Mouse (Mus musculus) intestine, postnatal 0 days (tissue): ENCODE results near the gene Cxcl14. TPM values are rescaled to one million over a fixed set of nuclear protein-coding genes. Genes with fewer than 3 reads are reported as not detected.
A peak's percentile ranks its signal among the peaks of the same experiment; 100 is the strongest.

Experiments used
- ATAC-seq: fragments of 200-750 bp; cut with Nextera tagmentation; 2 replicates; pipeline ENCODE4 v1.8.0; 2017; ENCODE audit warnings: mild to moderate bottlenecking, moderate TSS enrichment, moderate library complexity
- H3K27ac ChIP-seq: fragments of 300-500 bp; sonication (generic); 2 replicates; pipeline ENCODE4 v1.5.1; 2014; ENCODE audit warnings: mild to moderate bottlenecking, low read depth, low read length, moderate library complexity
- H3K27me3 ChIP-seq: fragments of 300-500 bp; sonication (generic); replicated peaks from 2 replicates; pipeline ENCODE4 v1.6.1; 2014; ENCODE audit warnings: low read length, mixed read lengths; ENCODE audit not compliant: control insufficient read depth, insufficient read depth
- H3K36me3 ChIP-seq: fragments of 300-500 bp; sonication (generic); 2 replicates; pipeline ENCODE4 v1.6.1; 2014; ENCODE audit warnings: mild to moderate bottlenecking, moderate library complexity; ENCODE audit not compliant: control insufficient read depth, insufficient read depth
- H3K4me1 ChIP-seq: fragments of 300-500 bp; sonication (generic); replicated peaks from 2 replicates; pipeline ENCODE4 v1.6.1; 2014; ENCODE audit warnings: antibody characterized with exemption, low read length, mixed read lengths; ENCODE audit not compliant: control insufficient read depth, insufficient read depth
- H3K4me2 ChIP-seq: fragments of 300-500 bp; sonication (generic); replicated peaks from 2 replicates; pipeline ENCODE4 v1.6.1; 2014; ENCODE audit warnings: low read depth, mild to moderate bottlenecking, moderate library complexity
- H3K4me3 ChIP-seq: fragments of 300-500 bp; sonication (generic); 2 replicates; pipeline ENCODE4 v1.5.1; 2014; ENCODE audit warnings: low read depth, low read length
- H3K9ac ChIP-seq: fragments of 300-500 bp; sonication (generic); 2 replicates; pipeline ENCODE4 v1.6.1; 2014; ENCODE audit warnings: mild to moderate bottlenecking, low read depth, low read length
- H3K9me3 ChIP-seq: fragments of 300-500 bp; sonication (generic); 2 replicates; pipeline ENCODE4 v1.6.1; 2016; ENCODE audit warnings: mixed run types; ENCODE audit not compliant: control insufficient read depth
- CTCF ChIP-seq: sonication (generic); IDR thresholded peaks from 2 replicates; pipeline ENCODE4 v1.5.1; 2016; ENCODE audit warnings: low read depth, mild to moderate bottlenecking, control low read depth, antibody characterized with exemption, moderate library complexity
- WGBS: fragments of 180-500 bp; shearing (Covaris S2); extraction: QIAGEN DNeasy Blood & Tissue Kit; methylation state at CpG from one replicate; pipeline ENCODE4 v1.1.7; 2014; 5-methylcytosine and 5-hydroxymethylcytosine counted together
- polyA plus RNA-seq: library from polyadenylated mRNA; unstranded; fragments of >200 nt; fragmentation: Nextera tagmentation; extraction: Ambion mirVana; gene quantifications from 2 replicates; pipeline ENCODE4 v1.2.1, GENCODE M21; 2015

Cxcl14 gene
- polyA plus RNA-seq, 1 experiment from 2014 or later: 19.4 TPM

- Histone ChIP-seq H3K27me3 (peaks cover 24% of the 10 kb centered on the region), H3K9ac (no peak overlapping the region), H3K36me3 (no peaks in the 10 kb centered on the region), H3K27ac (no peak overlapping the region), H3K4me2 (no peak overlapping the region), H3K4me3 (no peak overlapping the region), H3K9me3 (no peaks in the 10 kb centered on the region), H3K4me1 (no peaks in the 10 kb centered on the region)
- WGBS: 67% methylated on average over 5 of the region's 5 CpGs
- no peak for ATAC-seq
- TF ChIP-seq CTCF: no peak
These were observed 30.7 kb downstream of the Cxcl14 start for GRCm38 (mm10) chr13:56265661-56266060.

GRCm38 (mm10) chr13:56262269-56262668 is 34.1 kb downstream of the Cxcl14 start:
- TF ChIP-seq CTCF: no peak
- Histone ChIP-seq H3K4me1 (no peaks in the 10 kb centered on the region), H3K36me3 (no peaks in the 10 kb centered on the region), H3K9me3 (no peaks in the 10 kb centered on the region), H3K4me3 (no peak overlapping the region), H3K27ac (no peak overlapping the region), H3K27me3 (peaks cover 58% of the 10 kb centered on the region), H3K9ac (no peak overlapping the region), H3K4me2 (no peak overlapping the region)
- ATAC-seq: no peak
- 46% methylated on average over 4 of the region's 4 CpGs for WGBS

GRCm38 (mm10) chr13:56260344-56260780 is 36.0 kb downstream of the Cxcl14 start:
- Histone ChIP-seq H3K4me2 (no peak overlapping the region), H3K27ac (no peak overlapping the region), H3K4me3 (no peak overlapping the region), H3K9me3 (no peaks in the 10 kb centered on the region), H3K4me1 (no peaks in the 10 kb centered on the region), H3K27me3 (peaks cover 77% of the 10 kb centered on the region), H3K9ac (no peak overlapping the region), H3K36me3 (no peaks in the 10 kb centered on the region)
- 5% methylated on average over 17 of the region's 17 CpGs for WGBS
- TF ChIP-seq CTCF: no peak
- no peak for ATAC-seq

- peaks cover 79% of the 10 kb centered on the region for H3K27me3 ChIP-seq
- H3K4me1 ChIP-seq: no peaks in the 10 kb centered on the region
- no peak for TF ChIP-seq CTCF
- H3K9ac ChIP-seq: no peak overlapping the region
- WGBS: 4% methylated on average over 5 of the region's 5 CpGs
- no peak overlapping the region for H3K27ac ChIP-seq
- H3K4me2 ChIP-seq: no peak overlapping the region
- no peaks in the 10 kb centered on the region for H3K9me3 ChIP-seq
- no peak overlapping the region for H3K4me3 ChIP-seq
- no peaks in the 10 kb centered on the region for H3K36me3 ChIP-seq
- no peak for ATAC-seq
These were observed 36.5 kb downstream of the Cxcl14 start for GRCm38 (mm10) chr13:56259926-56260250.

GRCm38 (mm10) chr13:56259021-56259925 is 37.1 kb downstream of the Cxcl14 start:
- Histone ChIP-seq H3K36me3 (no peaks in the 10 kb centered on the region), H3K4me1 (no peaks in the 10 kb centered on the region), H3K9me3 (no peaks in the 10 kb centered on the region), H3K27ac (no peak overlapping the region), H3K27me3 (peaks cover 85% of the 10 kb centered on the region), H3K9ac (no peak overlapping the region), H3K4me2 (peak overlapping the region; percentile 40), H3K4me3 (peak overlapping the region; percentile 18)
- no peak for TF ChIP-seq CTCF
- no peak for ATAC-seq
- WGBS: 1% methylated on average over 55 of the region's 55 CpGs

GRCm38 (mm10) chr13:56258196-56259020 is 37.9 kb downstream of the Cxcl14 start:
- H3K4me2 ChIP-seq: peak overlapping the region; percentile 40
- 2% methylated on average over 52 of the region's 52 CpGs for WGBS
- no peak overlapping the region for H3K27ac ChIP-seq
- ATAC-seq: no peak
- peak overlapping the region; percentile 18; the same call in 1 of the 2 replicates for H3K4me3 ChIP-seq
- peaks cover 91% of the 10 kb centered on the region for H3K27me3 ChIP-seq
- no peaks in the 10 kb centered on the region for H3K9me3 ChIP-seq
- no peak for TF ChIP-seq CTCF
- H3K9ac ChIP-seq: no peak overlapping the region
- H3K4me1 ChIP-seq: no peaks in the 10 kb centered on the region
- H3K36me3 ChIP-seq: no peaks in the 10 kb centered on the region
